Mouse (Mus musculus) layer of hippocampus, postnatal 36 days (tissue): ENCODE data around the gene Tmtc2. TPM values are rescaled to one million over a fixed set of nuclear protein-coding genes. Genes with fewer than 3 reads are reported as not detected.

Source experiments
- DNase-seq, 2 experiments: peaks; one replicate each; pipeline ENCODE4 v3.0.0; 2022
- total RNA-seq, 2 experiments: library from RNA; stranded (reverse); gene quantifications; 2 replicates each; pipeline ENCODE4 v1.2.3; 2021

Tmtc2 gene
- total RNA-seq, 2 experiments from 2014 or later, result 11.9 TPM

DNA sequence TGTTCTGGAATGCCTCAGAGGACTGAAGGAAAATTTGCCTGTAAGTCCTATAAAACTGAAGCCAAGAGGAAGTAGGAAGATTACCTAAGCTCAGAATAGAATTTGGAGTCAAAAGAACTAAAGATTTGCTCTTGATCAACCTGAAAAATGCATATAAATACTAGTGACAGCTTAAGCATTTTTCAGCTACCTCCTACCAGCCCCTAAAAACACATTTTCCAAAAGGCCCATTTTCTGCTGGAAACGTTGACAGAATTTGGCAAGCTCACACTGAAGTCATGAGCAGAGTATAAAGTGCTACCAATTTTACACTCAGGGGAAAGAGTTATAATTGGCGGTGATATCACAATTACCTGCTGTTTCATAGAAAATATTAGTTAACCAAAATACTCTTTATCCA is 285.8 kb downstream of the Tmtc2 start:
- no peak for DNase-seq

DNA sequence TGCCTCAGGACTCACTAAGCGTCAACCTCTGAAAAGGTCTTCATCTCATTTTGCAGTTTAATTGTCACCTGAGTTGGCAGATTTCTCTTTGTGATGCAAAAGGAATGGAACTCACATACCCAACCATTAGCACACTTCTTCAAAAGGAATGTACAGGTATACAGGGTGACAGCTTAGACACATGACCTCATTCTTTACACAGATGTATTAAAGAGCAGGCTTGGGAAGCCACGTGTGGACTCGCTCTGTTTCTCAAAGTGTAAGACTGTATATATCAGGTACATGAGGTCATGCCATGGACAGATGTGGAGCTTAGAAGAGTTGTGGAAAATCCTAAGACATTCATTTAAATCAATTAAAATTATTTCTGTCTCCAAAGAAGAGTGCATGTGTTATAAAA is 286.7 kb downstream of the Tmtc2 start:
- no peak for DNase-seq

DNA sequence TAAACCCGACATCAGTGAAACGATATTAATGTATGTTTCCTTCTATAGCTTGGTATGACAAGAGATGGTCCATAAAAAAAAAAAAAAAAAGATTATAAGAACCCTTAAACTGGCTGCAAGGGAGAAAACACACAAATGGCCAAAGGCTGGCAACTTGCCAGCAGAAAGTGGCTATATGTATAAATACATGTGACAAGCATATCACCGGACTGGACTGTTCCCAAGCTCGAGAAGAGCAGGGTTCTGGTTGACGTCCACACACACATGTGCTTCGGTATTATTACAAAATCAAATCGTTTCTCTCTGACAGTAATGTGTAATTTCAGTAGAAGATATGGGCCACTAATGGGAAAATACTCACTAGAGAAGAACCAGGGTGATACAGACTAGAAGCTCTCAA is 287.2 kb downstream of the Tmtc2 start:
- DNase-seq, result no peak

DNA sequence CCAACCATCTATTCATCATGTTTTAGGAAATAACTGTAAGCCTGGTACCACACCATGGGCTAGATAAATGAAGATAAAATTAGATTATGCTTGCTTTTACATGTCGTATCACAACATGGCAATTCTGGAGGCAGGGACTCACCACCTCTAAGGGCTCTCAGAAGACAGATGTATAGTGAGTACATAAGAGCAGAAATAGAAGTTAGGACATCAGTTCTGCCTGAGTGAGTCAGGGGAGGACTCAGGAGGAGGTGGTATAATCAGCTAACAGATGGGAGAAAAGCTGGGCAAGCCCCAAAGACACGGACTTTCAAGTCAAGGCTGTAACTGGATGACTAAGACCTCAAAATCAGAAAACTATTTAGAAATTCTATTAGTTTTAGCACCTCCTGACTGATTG is 288.0 kb downstream of the Tmtc2 start:
- DNase-seq, result no peak

DNA sequence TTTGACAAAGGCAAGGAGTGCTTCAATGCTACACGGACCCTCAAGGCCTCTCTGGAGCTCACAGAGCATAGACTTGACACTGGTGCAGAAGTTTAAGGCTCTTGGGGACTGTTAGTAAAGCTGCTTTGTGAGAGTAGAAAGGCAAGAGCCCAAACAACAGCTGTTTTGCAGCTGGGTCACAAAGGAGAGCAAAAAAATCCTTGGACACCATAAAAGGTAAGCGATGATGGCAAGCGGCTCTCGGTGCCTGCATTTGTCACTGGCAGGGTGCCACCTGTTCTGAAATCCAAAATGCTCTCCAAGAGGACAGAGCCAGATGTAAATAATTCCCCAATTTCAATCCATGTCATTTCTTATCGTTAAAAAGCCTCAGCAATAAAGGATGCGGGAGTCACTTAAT is 290.1 kb downstream of the Tmtc2 start:
- DNase-seq, result peak in 1 of 2 experiments; percentile 4

DNA sequence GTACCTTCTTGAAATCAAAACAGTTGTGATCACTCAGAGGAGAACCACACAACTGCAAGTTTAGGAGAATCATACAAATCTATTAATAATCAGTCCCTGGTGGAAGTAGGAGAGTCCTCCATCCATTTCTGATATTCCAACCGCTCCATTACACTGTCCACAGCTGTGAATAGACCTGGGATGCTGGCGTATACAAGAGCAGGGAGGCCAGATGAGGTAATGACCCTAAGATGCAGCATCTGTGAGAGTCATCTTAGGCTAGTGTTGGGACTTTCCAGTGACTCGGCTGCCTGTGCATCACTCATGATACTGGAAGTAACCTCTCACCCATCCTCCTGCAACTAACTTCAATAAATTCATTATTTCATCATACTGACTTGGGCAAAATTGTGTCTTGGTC is 293.3 kb downstream of the Tmtc2 start:
- no peak for DNase-seq

DNA sequence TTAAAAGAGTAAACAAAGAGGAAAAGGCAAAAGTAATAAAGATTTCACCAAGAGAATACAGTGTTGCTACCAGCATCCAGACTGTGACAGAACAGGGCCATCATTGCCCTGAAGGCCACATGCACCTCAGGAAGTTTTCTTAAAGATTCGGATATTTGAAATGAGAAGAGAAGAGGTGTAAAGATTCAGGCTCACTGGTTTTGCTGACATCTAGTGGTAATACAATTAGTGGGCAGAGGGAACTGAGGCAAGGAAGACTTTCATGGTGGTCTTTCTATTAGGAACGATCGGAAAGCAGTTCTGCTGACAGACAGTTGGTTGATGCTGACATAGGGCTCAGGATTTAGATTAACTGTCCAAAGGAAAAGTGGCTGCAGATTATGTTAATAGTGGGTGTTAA is 314.2 kb downstream of the Tmtc2 start:
- no peak for DNase-seq

DNA sequence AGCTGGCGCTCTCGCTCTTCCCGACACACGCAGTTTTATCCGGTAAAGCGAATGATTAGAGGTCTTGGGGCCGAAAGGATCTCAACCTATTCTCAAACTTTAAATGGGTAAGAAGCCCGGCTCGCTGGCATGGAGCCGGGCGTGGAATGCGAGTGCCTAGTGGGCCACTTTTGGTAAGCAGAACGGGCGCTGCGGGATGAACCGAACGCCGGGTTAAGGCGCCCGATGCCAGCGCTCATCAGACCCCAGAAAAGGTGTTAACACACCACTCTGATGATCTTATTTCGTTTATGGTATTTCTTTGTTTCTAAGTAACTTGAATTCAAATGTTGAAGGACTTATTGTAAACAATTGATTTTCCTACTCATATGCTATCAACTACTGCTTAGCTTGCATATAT is 336.0 kb downstream of the Tmtc2 start:
- DNase-seq, result peak; percentile 26 to 39

DNA sequence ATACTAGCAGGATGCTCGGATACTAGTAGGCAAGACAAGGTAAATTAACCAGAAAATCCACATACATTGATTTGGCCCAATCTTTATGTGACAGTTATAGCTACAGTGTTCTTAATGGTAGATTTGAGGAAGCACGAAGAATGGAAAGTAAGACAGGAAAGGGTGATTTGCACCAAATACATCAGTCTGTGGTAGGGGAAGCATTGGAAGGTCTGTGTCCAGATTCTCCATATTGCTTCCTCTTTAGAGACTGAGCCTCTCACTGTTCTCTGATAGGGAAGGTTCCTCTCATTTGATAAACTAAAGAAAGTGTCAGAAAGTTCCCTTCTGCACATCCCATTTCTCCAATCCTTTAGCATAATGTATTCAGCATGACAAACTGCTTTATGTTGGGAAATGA is 341.4 kb downstream of the Tmtc2 start:
- DNase-seq, result no peak

DNA sequence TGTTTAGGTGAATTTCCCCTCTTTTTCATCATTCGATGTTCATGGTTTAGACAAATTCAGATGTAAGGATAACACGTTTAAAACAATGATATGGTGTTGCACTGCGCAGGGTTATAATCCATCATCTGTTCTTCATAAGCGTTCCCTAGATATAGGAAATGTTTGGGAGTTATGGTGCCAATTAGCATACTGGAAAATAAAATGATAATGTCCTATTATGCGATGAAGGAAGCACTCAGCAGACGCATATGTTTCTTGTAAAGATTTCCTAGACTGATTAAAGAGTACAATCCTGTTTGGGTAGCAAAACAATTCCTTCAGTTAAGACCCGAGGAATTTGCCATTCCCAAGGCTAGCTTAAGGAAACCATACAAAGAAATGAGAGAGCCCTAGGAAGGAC is 343.8 kb downstream of the Tmtc2 start:
- DNase-seq, result no peak

DNA sequence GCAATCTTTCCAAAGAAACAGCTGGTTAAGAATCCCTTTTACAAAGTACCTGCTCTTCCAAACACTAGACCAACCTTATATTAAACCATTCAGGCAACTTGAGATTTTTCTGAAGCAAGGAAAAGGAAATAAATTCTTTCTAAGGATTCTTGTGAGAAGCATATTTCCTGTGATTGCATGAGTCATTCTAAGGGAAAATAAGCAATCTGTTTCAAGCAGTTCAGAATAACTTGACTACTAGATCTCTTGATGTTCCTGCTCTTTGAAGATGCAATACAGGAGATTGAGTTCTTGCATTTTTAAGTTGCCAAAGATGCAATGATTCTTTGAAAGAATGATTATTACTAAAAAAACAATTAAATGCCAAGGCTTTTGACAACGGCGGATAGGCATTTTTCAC is 345.6 kb downstream of the Tmtc2 start:
- no peak for DNase-seq

DNA sequence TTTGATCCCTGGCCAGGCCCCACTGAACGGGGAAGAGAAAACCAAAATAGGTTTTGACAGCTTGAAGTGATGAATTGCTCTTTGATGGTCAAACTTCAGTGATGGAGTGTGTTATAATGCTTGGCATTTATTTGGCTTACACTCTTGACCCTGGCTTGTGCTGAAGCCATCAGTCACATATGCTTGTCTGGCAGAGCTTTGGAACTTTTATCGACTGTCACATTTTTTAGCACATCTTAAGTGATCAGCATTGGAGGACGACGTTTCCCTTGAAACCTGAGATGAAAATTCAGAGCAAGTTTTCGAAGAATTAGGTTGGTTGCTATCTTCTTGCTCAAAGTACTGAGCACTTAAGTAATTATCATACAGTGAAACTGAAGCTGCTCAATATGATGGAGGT is 346.6 kb downstream of the Tmtc2 start:
- no peak for DNase-seq

DNA sequence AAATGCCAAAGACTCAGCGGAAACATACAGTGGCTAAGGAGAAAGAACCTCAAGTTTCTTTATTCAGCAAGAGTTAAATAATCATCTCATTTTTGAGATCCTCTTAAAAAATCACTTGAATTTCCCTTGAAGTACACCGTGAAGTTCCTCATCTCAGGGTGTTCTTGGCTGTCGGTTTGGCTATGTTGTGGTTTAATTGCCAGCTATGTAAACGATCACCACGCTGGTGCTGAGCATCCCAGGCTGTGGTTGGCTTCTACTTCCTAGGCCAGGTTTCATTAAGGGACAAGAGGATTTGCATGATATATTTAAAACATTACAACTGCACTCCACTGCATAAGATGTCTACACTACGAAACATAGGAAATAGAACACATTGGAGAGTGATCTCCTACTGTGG is 348.5 kb downstream of the Tmtc2 start:
- DNase-seq, result no peak

DNA sequence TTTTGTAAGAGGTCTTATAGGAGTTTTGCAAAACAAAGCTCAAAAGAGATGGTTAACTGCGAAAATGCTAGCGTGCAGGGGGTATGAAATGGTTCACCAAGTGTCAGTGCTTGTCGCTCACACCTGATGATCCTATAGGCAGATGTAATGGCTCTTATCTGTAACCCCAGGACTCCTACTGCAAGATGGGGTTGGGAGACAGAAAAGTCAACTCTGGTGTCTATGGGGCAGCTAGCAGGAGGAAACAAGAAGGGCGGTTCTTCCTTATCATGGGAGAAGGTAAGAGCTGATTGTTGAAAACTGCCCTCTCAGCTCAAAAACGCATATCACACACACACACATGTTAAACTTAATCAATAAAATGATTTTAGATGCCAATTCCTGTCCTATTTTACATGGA is 351.3 kb downstream of the Tmtc2 start:
- no peak for DNase-seq

DNA sequence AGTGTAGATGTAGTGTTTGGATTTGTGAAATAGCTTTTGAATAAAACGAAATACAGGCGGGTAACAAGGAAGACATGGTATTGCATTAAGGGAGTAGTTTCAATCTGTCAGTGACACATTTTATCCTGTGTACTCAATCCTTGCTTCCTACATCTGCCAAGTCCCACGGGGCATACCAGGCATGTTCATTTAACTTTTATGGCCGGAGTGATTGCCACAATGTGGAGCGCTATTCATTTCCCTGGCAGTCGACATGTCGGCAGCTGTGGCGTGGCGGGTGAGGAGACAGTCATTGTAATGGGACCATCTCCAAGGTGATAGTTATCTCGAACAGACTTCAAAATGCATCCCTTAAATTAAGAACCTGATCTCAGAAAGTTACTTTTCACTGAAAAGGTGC is 372.8 kb downstream of the Tmtc2 start:
- no peak for DNase-seq

DNA sequence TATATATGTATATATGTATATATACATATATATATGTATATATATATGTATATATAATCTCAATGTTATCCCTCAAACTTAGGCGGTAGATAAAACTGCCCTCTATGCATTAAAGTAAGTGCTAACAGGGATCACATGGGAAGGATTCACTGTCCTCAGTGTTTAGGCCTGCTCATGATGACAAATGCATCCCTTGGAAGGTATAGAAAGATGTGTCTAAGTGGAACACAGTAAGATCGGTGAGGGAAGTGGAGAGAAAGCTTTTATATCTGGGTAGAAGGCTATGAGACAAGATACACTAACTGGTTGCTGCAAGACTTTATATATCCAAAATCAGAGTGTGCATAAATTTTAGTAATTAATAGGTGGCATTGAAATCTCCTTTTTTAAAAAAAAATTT is 373.6 kb downstream of the Tmtc2 start:
- DNase-seq, result no peak

DNA sequence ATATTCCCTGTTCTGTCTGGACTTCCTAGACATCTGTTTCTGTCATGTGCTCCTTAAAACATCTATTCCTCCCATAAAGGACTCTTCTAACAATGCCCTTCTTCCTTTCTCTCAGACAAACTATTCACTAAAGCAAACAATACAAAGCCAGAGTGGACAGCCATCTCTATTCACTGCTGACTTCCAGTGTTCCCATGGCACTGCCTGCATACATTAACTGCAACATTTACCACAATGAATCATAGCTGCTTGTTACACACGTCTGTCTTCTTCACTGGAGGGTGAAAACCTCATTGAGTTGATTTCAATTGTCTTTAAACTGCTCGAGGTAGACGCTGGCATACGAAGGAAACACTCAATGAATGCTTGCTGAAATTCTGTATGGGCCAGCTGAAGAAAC is 374.2 kb downstream of the Tmtc2 start:
- DNase-seq, result no peak

DNA sequence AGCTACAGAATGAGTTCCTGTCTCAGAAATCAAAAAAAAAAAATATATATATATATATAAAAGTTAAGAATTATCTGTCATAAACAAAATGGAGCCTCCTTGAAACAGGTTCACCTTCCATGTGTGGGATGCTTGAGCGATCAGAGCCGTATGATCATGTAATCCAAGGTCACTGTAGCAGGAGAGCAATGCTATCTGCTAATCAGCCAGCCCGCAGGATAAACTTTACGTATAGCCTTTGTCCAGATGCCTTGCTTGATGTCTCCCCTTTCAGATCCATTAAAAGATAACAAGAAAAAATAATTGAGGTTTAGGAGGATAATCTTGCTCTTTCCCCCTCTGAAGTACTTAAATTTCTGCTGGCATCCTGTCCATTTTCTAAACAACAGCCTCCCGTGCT is 374.7 kb downstream of the Tmtc2 start:
- no peak for DNase-seq

DNA sequence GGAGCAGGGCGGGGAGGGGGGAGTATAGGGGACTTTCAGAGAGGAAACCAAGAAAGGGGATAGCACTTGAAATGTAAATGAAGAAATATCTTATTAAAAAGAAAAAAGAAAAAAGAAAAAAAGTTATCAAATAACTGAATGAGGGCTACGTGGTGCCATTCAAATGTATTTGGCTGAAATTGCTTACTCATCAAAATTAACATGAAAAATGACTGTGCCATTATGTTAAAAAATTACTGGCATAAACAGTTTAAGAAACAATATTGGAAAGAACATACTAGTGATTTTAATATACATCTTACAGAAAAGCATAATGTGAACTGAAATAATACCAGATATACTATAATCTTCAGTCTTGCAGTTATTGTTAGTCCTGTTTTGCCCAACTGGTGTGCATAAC is 378.9 kb downstream of the Tmtc2 start:
- DNase-seq, result no peak

DNA sequence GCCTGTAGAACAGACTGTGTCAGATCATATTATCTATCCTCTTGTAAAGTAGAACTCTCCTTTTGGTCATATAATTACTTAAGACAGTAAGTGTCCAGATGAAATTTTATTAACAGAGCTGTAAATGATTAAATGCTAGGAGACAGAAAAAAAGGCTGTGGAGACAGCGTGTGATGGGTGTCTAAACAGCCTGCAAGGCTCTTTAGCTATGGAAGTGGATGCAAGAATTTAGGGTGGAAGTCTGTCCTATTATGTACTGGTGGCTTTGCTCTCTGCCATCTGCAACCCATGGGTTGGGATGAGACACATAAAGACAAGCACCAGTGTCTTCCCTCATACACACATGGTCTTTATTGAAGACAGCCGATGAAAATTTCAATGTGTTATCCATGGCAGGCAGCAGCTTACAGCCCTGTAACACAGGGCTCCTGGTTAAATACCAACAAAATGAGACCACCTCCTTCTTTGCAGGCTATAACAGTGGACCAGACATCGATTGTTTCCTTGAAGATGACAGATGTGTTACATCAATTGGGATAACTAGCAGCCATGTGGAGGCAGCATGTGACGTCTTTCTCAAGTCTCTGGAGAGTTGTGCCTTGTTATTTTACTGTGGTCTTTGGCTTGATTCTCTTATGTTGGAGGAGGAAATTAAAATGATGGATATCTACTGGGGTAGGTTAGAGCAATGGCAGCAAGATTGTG is 380.3 kb downstream of the Tmtc2 start:
- no peak for DNase-seq

DNA sequence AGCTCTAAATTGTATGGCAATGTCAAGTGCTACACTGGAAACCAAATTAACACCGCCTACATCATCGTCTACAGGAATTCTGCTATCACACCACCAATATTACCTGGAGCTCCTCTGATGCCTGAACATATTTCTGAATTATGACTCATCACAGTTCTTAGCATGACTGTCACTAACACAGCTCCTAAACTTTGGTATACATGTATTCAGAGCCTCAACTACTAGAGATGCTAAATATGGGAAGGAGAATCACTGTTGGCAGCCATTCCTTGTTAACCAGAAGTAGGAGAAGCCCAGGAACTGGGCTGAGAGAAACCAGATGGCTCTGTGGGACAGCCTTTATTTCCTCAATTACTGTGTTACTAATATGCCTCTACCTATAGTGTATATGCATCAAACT is 382.2 kb downstream of the Tmtc2 start:
- DNase-seq, result no peak

DNA sequence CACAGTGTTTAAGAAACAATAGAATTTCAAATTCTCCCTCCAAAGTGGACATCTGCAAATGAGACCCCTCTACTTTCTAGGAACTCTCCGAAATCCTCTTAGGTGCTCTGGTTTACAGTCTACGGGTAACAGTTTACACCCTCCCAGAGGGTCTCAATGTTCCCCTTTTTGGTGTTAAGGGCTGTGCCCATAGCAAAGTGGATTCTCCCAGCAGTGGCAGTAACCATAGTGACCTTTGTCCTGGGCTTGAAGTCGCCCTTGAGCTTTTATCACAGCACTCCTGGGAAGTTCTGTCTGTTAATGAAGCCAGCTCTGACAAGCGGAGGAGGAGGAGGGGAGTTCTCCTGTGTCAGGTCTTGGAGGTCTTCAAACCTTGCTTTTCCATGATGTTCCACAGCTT is 384.5 kb downstream of the Tmtc2 start:
- no peak for DNase-seq

DNA sequence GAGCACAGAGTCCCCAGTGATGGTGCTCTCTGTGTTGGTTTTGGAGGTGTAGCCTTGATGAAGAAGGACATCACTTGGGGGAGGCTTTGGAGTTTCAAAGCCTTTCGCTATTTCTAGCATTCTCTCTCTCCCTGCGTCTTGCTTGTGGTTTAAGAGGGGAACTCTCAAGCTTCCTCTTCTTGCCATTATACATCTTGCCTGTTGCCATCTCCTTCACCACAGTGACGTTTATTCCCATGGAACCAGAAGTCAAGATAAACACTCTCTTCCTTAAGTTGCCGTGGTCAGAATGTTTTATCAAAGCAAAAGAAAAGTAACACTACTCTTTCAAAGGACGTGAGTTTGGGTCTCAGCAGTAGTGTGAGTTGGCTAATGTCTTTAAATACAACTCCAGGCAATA is 387.6 kb downstream of the Tmtc2 start:
- DNase-seq, result no peak

DNA sequence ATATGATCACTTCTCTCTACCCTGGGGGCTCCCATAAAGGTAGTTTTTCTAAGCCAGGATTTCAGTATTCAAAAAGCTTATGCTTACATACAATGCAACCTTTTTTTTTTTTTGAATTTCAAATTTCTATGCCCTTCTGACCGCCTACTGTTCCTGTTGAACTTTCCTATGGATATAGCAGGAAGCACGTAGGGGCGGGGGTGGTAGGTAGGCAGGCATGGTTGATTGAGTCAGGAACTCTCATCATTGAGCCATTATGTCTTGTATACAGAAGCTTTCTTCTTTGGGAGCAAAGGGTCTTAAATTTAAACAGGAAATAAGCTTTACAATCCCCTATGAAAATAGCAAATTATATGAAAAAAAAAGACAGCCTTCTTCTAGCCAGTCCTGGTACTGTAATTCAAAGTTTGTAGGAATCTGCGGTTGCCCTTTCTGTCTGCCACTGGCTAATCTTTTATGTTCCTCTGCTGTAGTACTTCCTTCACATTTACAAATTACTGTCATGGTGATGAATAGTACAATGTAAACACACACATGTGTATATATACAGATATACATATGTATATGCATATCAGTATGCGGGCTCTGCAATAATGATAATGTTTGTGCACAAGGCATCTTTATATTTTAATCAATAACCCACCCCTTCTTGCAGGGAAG is 405.7 kb downstream of the Tmtc2 start:
- DNase-seq, result no peak

DNA sequence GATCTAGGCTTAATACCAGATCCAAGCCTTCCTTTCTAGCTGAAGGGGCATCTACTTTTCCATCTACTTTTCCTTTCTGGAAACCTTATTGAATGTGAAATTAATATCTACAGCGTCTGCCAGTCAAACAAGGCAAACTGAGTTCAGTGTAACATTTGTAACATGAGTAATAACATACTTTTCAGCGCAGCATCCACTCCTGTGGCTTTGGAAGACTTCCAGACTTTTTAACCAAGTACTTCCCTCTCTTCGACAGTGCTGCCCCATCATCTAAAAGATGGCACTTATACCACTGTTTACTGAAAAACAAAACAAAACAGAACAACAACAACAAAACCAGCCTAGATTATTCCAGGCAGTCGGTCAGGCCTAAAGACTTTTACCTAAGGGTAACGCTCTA is 409.0 kb downstream of the Tmtc2 start:
- no peak for DNase-seq
